Mouse (Mus musculus) midbrain, embryonic 13.5 days (tissue): ENCODE results near the gene Adgre5. TPM values are rescaled to one million over a fixed set of nuclear protein-coding genes. Genes with fewer than 3 reads are reported as not detected.
A peak's percentile ranks its signal among the peaks of the same experiment; 100 is the strongest.

Source experiments
- ATAC-seq: fragments of 200-750 bp; cut with Nextera tagmentation; 2 replicates; pipeline ENCODE4 v1.8.0; 2017; ENCODE audit warnings: mild to moderate bottlenecking, moderate TSS enrichment, moderate library complexity
- H3K27ac ChIP-seq: fragments of 300-500 bp; sonication (generic); 2 replicates; pipeline ENCODE4 v1.5.1; 2015; ENCODE audit warnings: inconsistent platforms, mild to moderate bottlenecking, moderate library complexity
- H3K27me3 ChIP-seq: fragments of 300-500 bp; sonication (generic); 2 replicates; pipeline ENCODE4 v1.6.1; 2015; ENCODE audit warnings: mild to moderate bottlenecking, inconsistent platforms
- H3K36me3 ChIP-seq: fragments of 300-500 bp; sonication (generic); 2 replicates; pipeline ENCODE4 v1.6.1; 2015; ENCODE audit warnings: mild to moderate bottlenecking, inconsistent platforms
- H3K4me1 ChIP-seq: fragments of 300-500 bp; sonication (generic); replicated peaks from 2 replicates; pipeline ENCODE4 v1.6.1; 2015; ENCODE audit warnings: inconsistent platforms
- H3K4me2 ChIP-seq: fragments of 300-500 bp; sonication (generic); replicated peaks from 2 replicates; pipeline ENCODE4 v1.6.1; 2015; ENCODE audit warnings: moderate library complexity, mild to moderate bottlenecking, inconsistent platforms
- H3K4me3 ChIP-seq: fragments of 300-500 bp; sonication (generic); replicated peaks from 2 replicates; pipeline ENCODE4 v1.5.1; 2015; ENCODE audit warnings: mild to moderate bottlenecking, inconsistent platforms
- H3K9ac ChIP-seq: fragments of 300-500 bp; sonication (generic); replicated peaks from 2 replicates; pipeline ENCODE4 v1.6.1; 2015; ENCODE audit warnings: mild to moderate bottlenecking, inconsistent platforms
- H3K9me3 ChIP-seq: fragments of 300-500 bp; sonication (generic); 2 replicates; pipeline ENCODE4 v1.6.1; 2016; ENCODE audit warnings: mild to moderate bottlenecking, inconsistent platforms
- WGBS: fragments of 180-500 bp; shearing (Covaris S2); methylation state at CpG from one replicate; pipeline ENCODE4 v1.1.7; 2015; 5-methylcytosine and 5-hydroxymethylcytosine counted together
- polyA plus RNA-seq: library from polyadenylated mRNA; unstranded; fragments of >200 nt; fragmentation: Nextera tagmentation; extraction: Ambion mirVana; gene quantifications from 2 replicates; pipeline ENCODE4 v1.2.1, GENCODE M21; 2015

The Adgre5 gene
- polyA plus RNA-seq, 1 experiment from 2014 or later, result 8.7 TPM

DNA sequence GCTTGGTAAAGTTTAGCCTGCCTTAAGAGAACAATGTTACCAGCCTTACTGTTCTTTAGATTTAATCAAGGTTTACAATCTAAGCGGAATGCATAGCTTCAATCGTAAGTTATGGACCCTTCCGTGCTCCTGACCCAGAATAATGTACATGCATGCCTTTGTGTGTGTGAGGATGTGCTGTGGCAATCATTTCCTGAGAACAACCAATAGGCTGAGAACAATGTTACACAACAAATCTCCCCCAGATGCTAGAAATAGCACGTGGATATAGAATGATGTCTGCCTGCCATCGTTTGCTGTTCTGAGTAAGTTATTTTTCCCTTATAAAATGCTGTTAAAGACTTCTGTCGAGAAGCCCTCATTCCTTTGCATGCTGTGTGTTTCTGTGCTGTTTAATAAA lies 8.2 kb downstream of the Adgre5 start:
- Histone ChIP-seq H3K27ac (no peak overlapping the region), H3K4me3 (no peak overlapping the region), H3K9ac (no peak overlapping the region), H3K27me3 (no peaks in the 10 kb centered on the region), H3K9me3 (no peaks in the 10 kb centered on the region), H3K36me3 (no peaks in the 10 kb centered on the region), H3K4me1 (peaks cover 8% of the 10 kb centered on the region), H3K4me2 (no peak overlapping the region)
- 89% methylated on average over 6 of the region's 6 CpGs for WGBS
- no peak for ATAC-seq

- no peaks in the 10 kb centered on the region for H3K27me3 ChIP-seq
- no peak overlapping the region for H3K27ac ChIP-seq
- WGBS, result 65% methylated on average over 5 of the region's 5 CpGs
- peaks cover 5% of the 10 kb centered on the region; the same call in 1 of the 2 replicates for H3K4me1 ChIP-seq
- ATAC-seq, result no peak
- no peak overlapping the region for H3K9ac ChIP-seq
- H3K36me3 ChIP-seq, result no peaks in the 10 kb centered on the region
- H3K4me2 ChIP-seq, result no peak overlapping the region
- no peaks in the 10 kb centered on the region for H3K9me3 ChIP-seq
- H3K4me3 ChIP-seq, result no peak overlapping the region
Observed at GRCm38 (mm10) chr8:83731906-83732305, 9.2 kb downstream of the Adgre5 start.

- H3K4me1 ChIP-seq, result peaks cover 5% of the 10 kb centered on the region; the same call in 1 of the 2 replicates
- H3K4me2 ChIP-seq, result no peak overlapping the region
- WGBS, result 82% methylated on average over 11 of the region's 11 CpGs
- no peak overlapping the region for H3K9ac ChIP-seq
- peaks cover 23% of the 10 kb centered on the region for H3K36me3 ChIP-seq
- no peak overlapping the region for H3K27ac ChIP-seq
- no peak for ATAC-seq
- H3K27me3 ChIP-seq, result no peaks in the 10 kb centered on the region
- no peaks in the 10 kb centered on the region for H3K9me3 ChIP-seq
- H3K4me3 ChIP-seq, result no peak overlapping the region
Observed at GRCm38 (mm10) chr8:83729009-83729807, 11.9 kb downstream of the Adgre5 start.

- Histone ChIP-seq H3K27me3 (no peaks in the 10 kb centered on the region), H3K27ac (no peak overlapping the region), H3K4me3 (no peak overlapping the region), H3K9me3 (no peaks in the 10 kb centered on the region), H3K4me2 (no peak overlapping the region), H3K9ac (no peak overlapping the region), H3K4me1 (no peaks in the 10 kb centered on the region), H3K36me3 (peaks cover 59% of the 10 kb centered on the region)
- WGBS, result 94% methylated on average over 8 of the region's 8 CpGs
- ATAC-seq, result no peak
Observed at GRCm38 (mm10) chr8:83725521-83726102, 15.5 kb downstream of the Adgre5 start.

- H3K4me2 ChIP-seq, result no peak overlapping the region
- H3K4me3 ChIP-seq, result no peak overlapping the region
Observed at GRCm38 (mm10) chr8:83724697-83725482, 16.2 kb downstream of the Adgre5 start.

GRCm38 (mm10) chr8:83723447-83724083 lies 17.6 kb downstream of the Adgre5 start:
- H3K9me3 ChIP-seq, result no peaks in the 10 kb centered on the region
- no peak overlapping the region for H3K27ac ChIP-seq
- no peaks in the 10 kb centered on the region for H3K27me3 ChIP-seq
- H3K4me3 ChIP-seq, result no peak overlapping the region
- no peak overlapping the region for H3K4me2 ChIP-seq
- H3K4me1 ChIP-seq, result no peaks in the 10 kb centered on the region
- WGBS, result 87% methylated on average over 11 of the region's 11 CpGs
- no peak for ATAC-seq
- H3K9ac ChIP-seq, result no peak overlapping the region
- peaks cover 75% of the 10 kb centered on the region for H3K36me3 ChIP-seq

More at GRCm38 (mm10) chr8:83724697-83725482, 16.2 kb downstream of the Adgre5 start:
- Histone ChIP-seq H3K9me3 (no peaks in the 10 kb centered on the region), H3K4me1 (no peaks in the 10 kb centered on the region), H3K9ac (no peak overlapping the region), H3K27ac (no peak overlapping the region), H3K27me3 (no peaks in the 10 kb centered on the region), H3K36me3 (peaks cover 66% of the 10 kb centered on the region)
- ATAC-seq, result peak; percentile 55
- WGBS, result 46% methylated on average over 15 of the region's 15 CpGs

- no peaks in the 10 kb centered on the region for H3K4me1 ChIP-seq
- H3K4me2 ChIP-seq, result no peak overlapping the region
- 92% methylated on average over 12 of the region's 12 CpGs for WGBS
- no peaks in the 10 kb centered on the region for H3K9me3 ChIP-seq
- ATAC-seq, result no peak
- H3K36me3 ChIP-seq, result peaks cover 75% of the 10 kb centered on the region
- H3K4me3 ChIP-seq, result no peak overlapping the region
- H3K27me3 ChIP-seq, result no peaks in the 10 kb centered on the region
- H3K27ac ChIP-seq, result no peak overlapping the region
- H3K9ac ChIP-seq, result no peak overlapping the region
Observed at GRCm38 (mm10) chr8:83722631-83723030, 18.5 kb downstream of the Adgre5 start.

DNA sequence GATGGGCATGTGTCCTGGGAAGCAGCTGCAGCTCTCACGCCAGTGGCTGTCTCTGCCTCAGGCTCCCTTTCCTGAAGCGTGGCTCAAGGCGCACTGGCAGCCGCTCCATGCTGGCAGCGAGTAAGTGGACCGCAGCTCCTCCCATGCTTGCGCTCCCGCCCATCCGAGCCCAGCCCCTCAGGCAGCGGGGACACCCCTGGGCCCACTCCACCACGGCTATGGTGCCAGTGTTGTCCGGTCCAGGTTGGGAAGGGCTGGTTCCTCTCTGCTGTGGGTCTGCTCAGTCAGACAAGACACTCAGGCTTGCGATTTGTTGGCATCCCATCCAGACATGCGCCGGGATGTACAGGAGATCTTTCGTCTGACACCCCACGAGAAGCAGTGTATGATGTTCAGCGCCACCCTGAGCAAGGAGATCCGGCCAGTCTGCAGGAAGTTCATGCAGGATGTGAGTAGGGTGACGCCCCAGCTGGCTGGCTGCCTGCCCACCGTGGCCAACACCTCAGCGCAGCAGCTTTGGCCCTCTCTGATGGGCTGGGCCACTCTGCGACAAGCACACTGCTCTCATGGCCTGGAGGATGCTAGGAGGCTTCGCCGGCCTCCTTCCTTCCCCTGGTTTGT lies 19.6 kb downstream of the Adgre5 start:
- peaks cover 75% of the 10 kb centered on the region for H3K36me3 ChIP-seq
- H3K4me1 ChIP-seq, result peaks cover 10% of the 10 kb centered on the region
- no peaks in the 10 kb centered on the region for H3K9me3 ChIP-seq
- no peak for ATAC-seq
- H3K4me3 ChIP-seq, result no peak overlapping the region
- H3K4me2 ChIP-seq, result no peak overlapping the region
- H3K27me3 ChIP-seq, result no peaks in the 10 kb centered on the region
- no peak overlapping the region for H3K27ac ChIP-seq
- 94% methylated on average over 25 of the region's 25 CpGs for WGBS
- H3K9ac ChIP-seq, result no peak overlapping the region

- Histone ChIP-seq H3K4me3 (no peak overlapping the region), H3K36me3 (peaks cover 57% of the 10 kb centered on the region), H3K27me3 (no peaks in the 10 kb centered on the region), H3K9me3 (no peaks in the 10 kb centered on the region), H3K27ac (no peak overlapping the region), H3K4me1 (peaks cover 19% of the 10 kb centered on the region), H3K9ac (no peak overlapping the region), H3K4me2 (no peak overlapping the region)
- 91% methylated on average over 2 of the region's 2 CpGs for WGBS
- ATAC-seq, result no peak
Observed at GRCm38 (mm10) chr8:83719693-83720092, 21.4 kb downstream of the Adgre5 start.

- 98% methylated on average over 2 of the region's 2 CpGs for WGBS
- H3K36me3 ChIP-seq, result peaks cover 50% of the 10 kb centered on the region
- no peaks in the 10 kb centered on the region for H3K27me3 ChIP-seq
- H3K9ac ChIP-seq, result no peak overlapping the region
- no peak overlapping the region for H3K4me3 ChIP-seq
- no peak for ATAC-seq
- H3K4me1 ChIP-seq, result peaks cover 19% of the 10 kb centered on the region
- H3K27ac ChIP-seq, result no peak overlapping the region
- H3K4me2 ChIP-seq, result no peak overlapping the region
- no peaks in the 10 kb centered on the region for H3K9me3 ChIP-seq
Observed at GRCm38 (mm10) chr8:83719048-83719447, 22.1 kb downstream of the Adgre5 start.

GRCm38 (mm10) chr8:83716563-83716962 lies 24.6 kb downstream of the Adgre5 start:
- H3K27me3 ChIP-seq, result 0 out of 2 replicates have a peak, but pooled peaks cover 2% of the 10 kb centered on the region
- peaks cover 25% of the 10 kb centered on the region for H3K36me3 ChIP-seq
- H3K9ac ChIP-seq, result no peak overlapping the region
- H3K4me2 ChIP-seq, result peak overlapping the region; percentile 75
- H3K4me1 ChIP-seq, result peaks cover 19% of the 10 kb centered on the region
- 76% methylated on average over 2 of the region's 2 CpGs for WGBS
- H3K4me3 ChIP-seq, result peak overlapping the region; percentile 98
- no peak overlapping the region for H3K27ac ChIP-seq
- H3K9me3 ChIP-seq, result no peaks in the 10 kb centered on the region
- ATAC-seq, result no peak
